Mouse (Mus musculus) intestine, embryonic 15.5 days (tissue): ENCODE results near the gene Aurkb. TPM values are rescaled to one million over a fixed set of nuclear protein-coding genes. Genes with fewer than 3 reads are reported as not detected.
"Not testable (repeated sequence)": the region's sequence is repeated elsewhere in the genome, so short reads cannot be mapped to it uniquely, and the experiment has no call there.

ENCODE experiments used
- ATAC-seq: fragments of 200-750 bp; cut with Nextera tagmentation; 2 replicates; pipeline ENCODE4 v1.8.0; 2017; ENCODE audit warnings: moderate TSS enrichment, moderate library complexity
- H3K27ac ChIP-seq: fragments of 300-500 bp; sonication (generic); 2 replicates; pipeline ENCODE4 v1.5.1; 2015; ENCODE audit warnings: mild to moderate bottlenecking, inconsistent platforms
- H3K27me3 ChIP-seq: fragments of 300-500 bp; sonication (generic); replicated peaks from 2 replicates; pipeline ENCODE4 v1.6.1; 2015; ENCODE audit warnings: inconsistent platforms
- H3K36me3 ChIP-seq: fragments of 300-500 bp; sonication (generic); 2 replicates; pipeline ENCODE4 v1.6.1; 2015; ENCODE audit warnings: inconsistent platforms
- H3K4me1 ChIP-seq: fragments of 300-500 bp; sonication (generic); replicated peaks from 2 replicates; pipeline ENCODE4 v1.6.1; 2015; ENCODE audit warnings: inconsistent platforms
- H3K4me2 ChIP-seq: fragments of 300-500 bp; sonication (generic); replicated peaks from 2 replicates; pipeline ENCODE4 v1.6.1; 2015; ENCODE audit warnings: mild to moderate bottlenecking, inconsistent platforms
- H3K4me3 ChIP-seq: fragments of 300-500 bp; sonication (generic); replicated peaks from 2 replicates; pipeline ENCODE4 v1.5.1; 2015; ENCODE audit warnings: inconsistent platforms
- H3K9ac ChIP-seq: fragments of 300-500 bp; sonication (generic); 2 replicates; pipeline ENCODE4 v1.6.1; 2015; ENCODE audit warnings: inconsistent platforms
- H3K9me3 ChIP-seq: fragments of 300-500 bp; sonication (generic); 2 replicates; pipeline ENCODE4 v1.6.1; 2016; ENCODE audit warnings: inconsistent platforms
- WGBS: fragments of 180-500 bp; shearing (Covaris S2); methylation state at CpG from one replicate; pipeline ENCODE4 v1.1.7; 2015; 5-methylcytosine and 5-hydroxymethylcytosine counted together
- polyA plus RNA-seq: library from polyadenylated mRNA; unstranded; fragments of >200 nt; fragmentation: Nextera tagmentation; extraction: Ambion mirVana; gene quantifications from 2 replicates; pipeline ENCODE4 v1.2.1, GENCODE M21; 2015

Aurkb gene
- polyA plus RNA-seq, 1 experiment from 2014 or later = 133 TPM

- 84% methylated on average over 12 of the region's 12 CpGs for WGBS
- ATAC-seq = no peak
- H3K4me3 ChIP-seq = peak overlapping the region; percentile 99
- peak overlapping the region; percentile 85 for H3K4me2 ChIP-seq
- peaks cover 32% of the 10 kb centered on the region for H3K4me1 ChIP-seq
- H3K27me3 ChIP-seq = no peaks in the 10 kb centered on the region
- 0 out of 2 replicates have a peak overlapping the region, but pooled peaks have one; percentile 6 for H3K27ac ChIP-seq
- H3K9me3 ChIP-seq = no peaks in the 10 kb centered on the region
- H3K36me3 ChIP-seq = peaks cover 3% of the 10 kb centered on the region; the same call in 1 of the 2 replicates
- peak overlapping the region; percentile 100 for H3K9ac ChIP-seq
Measured at GRCm38 (mm10) chr11:69089616-69090290, 44.3 kb downstream of the Aurkb start.

GRCm38 (mm10) chr11:69090367-69090766, 44.9 kb downstream of the Aurkb start:
- WGBS = 49% methylated on average over 6 of the region's 6 CpGs
- Histone ChIP-seq H3K4me3 (no peak overlapping the region), H3K27ac (0 out of 2 replicates have a peak overlapping the region, but pooled peaks have one; percentile 6)

GRCm38 (mm10) chr11:69091566-69092385, 46.3 kb downstream of the Aurkb start:
- no peak overlapping the region for H3K4me3 ChIP-seq
- no peak overlapping the region for H3K27ac ChIP-seq
- H3K36me3 ChIP-seq = peaks cover 3% of the 10 kb centered on the region; the same call in 1 of the 2 replicates
- no peaks in the 10 kb centered on the region for H3K9me3 ChIP-seq
- 64% methylated on average over 7 of the region's 7 CpGs for WGBS
- peak overlapping the region; percentile 8; the same call in 1 of the 2 replicates for H3K9ac ChIP-seq
- no peak overlapping the region for H3K4me2 ChIP-seq
- no peaks in the 10 kb centered on the region for H3K27me3 ChIP-seq
- H3K4me1 ChIP-seq = peaks cover 38% of the 10 kb centered on the region
- no peak for ATAC-seq

More at GRCm38 (mm10) chr11:69090367-69090766, 44.9 kb downstream of the Aurkb start:
- no peaks in the 10 kb centered on the region for H3K27me3 ChIP-seq
- no peak overlapping the region for H3K9ac ChIP-seq
- ATAC-seq = no peak
- peaks cover 32% of the 10 kb centered on the region for H3K4me1 ChIP-seq
- peak overlapping the region; percentile 85; the same call in 1 of the 2 replicates for H3K4me2 ChIP-seq
- no peaks in the 10 kb centered on the region for H3K9me3 ChIP-seq
- H3K36me3 ChIP-seq = peaks cover 3% of the 10 kb centered on the region; the same call in 1 of the 2 replicates

- Histone ChIP-seq H3K4me3 (no peak overlapping the region), H3K9me3 (no peaks in the 10 kb centered on the region), H3K27ac (no peak overlapping the region), H3K36me3 (peaks cover 3% of the 10 kb centered on the region; the same call in 1 of the 2 replicates), H3K4me2 (no peak overlapping the region), H3K4me1 (peaks cover 40% of the 10 kb centered on the region), H3K9ac (no peak overlapping the region), H3K27me3 (no peaks in the 10 kb centered on the region)
- WGBS = 1% methylated on average over 3 of the region's 3 CpGs
- ATAC-seq = no peak
Measured at GRCm38 (mm10) chr11:69092386-69092751, 46.9 kb downstream of the Aurkb start.

- peaks cover 3% of the 10 kb centered on the region; the same call in 1 of the 2 replicates for H3K36me3 ChIP-seq
- no peaks in the 10 kb centered on the region for H3K9me3 ChIP-seq
- H3K4me1 ChIP-seq = peaks cover 44% of the 10 kb centered on the region
- H3K27me3 ChIP-seq = no peaks in the 10 kb centered on the region
- ATAC-seq = no peak
- H3K4me2 ChIP-seq = no peak overlapping the region
- H3K27ac ChIP-seq = no peak overlapping the region
- H3K4me3 ChIP-seq = no peak overlapping the region
- H3K9ac ChIP-seq = no peak overlapping the region
- 85% methylated on average over 4 of the region's 4 CpGs for WGBS
Measured at GRCm38 (mm10) chr11:69092871-69093270, 47.4 kb downstream of the Aurkb start.

- not testable (repeated sequence) for ATAC-seq, H3K9ac ChIP-seq, H3K36me3 ChIP-seq, H3K27me3 ChIP-seq, H3K9me3 ChIP-seq, H3K4me3 ChIP-seq, H3K27ac ChIP-seq
- Histone ChIP-seq H3K4me1 (peaks cover 51% of the 10 kb centered on the region), H3K4me2 (peak overlapping the region; percentile 86; the same call in 1 of the 2 replicates)
- 87% methylated on average over 7 of the region's 7 CpGs for WGBS
Measured at GRCm38 (mm10) chr11:69093856-69094255, 48.4 kb downstream of the Aurkb start.

- Histone ChIP-seq H3K27me3 (no peaks in the 10 kb centered on the region), H3K4me2 (peak within 1 kb of the TSS; percentile 86), H3K4me1 (peaks cover 53% of the 10 kb centered on the region), H3K36me3 (peaks cover 3% of the 10 kb centered on the region; the same call in 1 of the 2 replicates), H3K27ac (peak within 1 kb of the TSS; percentile 93), H3K4me3 (peak within 1 kb of the TSS; percentile 58), H3K9me3 (no peaks in the 10 kb centered on the region), H3K9ac (peak within 1 kb of the TSS; percentile 69)
- peak; percentile 90 for ATAC-seq
- WGBS = under 1% methylated on average over 37 of the region's 37 CpGs
Measured at GRCm38 (mm10) chr11:69094697-69095429, 49.4 kb downstream of the Aurkb start, which contains the start of gene Per1. Gene Per1, plus strand, starts transcription at chr11:69095217.

- H3K4me3 ChIP-seq = peak overlapping the region; percentile 58
- H3K27ac ChIP-seq = peak overlapping the region; percentile 93
- H3K4me2 ChIP-seq = peak overlapping the region; percentile 86
- WGBS = 2% methylated on average over 27 of the region's 27 CpGs
- H3K36me3 ChIP-seq = peaks cover 5% of the 10 kb centered on the region; the same call in 1 of the 2 replicates
- H3K9ac ChIP-seq = peak overlapping the region; percentile 69
- no peak for ATAC-seq
- no peaks in the 10 kb centered on the region for H3K9me3 ChIP-seq
- no peaks in the 10 kb centered on the region for H3K27me3 ChIP-seq
- H3K4me1 ChIP-seq = peaks cover 54% of the 10 kb centered on the region
Measured at GRCm38 (mm10) chr11:69095511-69096231, 50.2 kb downstream of the Aurkb start.

GRCm38 (mm10) chr11:69096360-69096986, 51.0 kb downstream of the Aurkb start:
- H3K27ac ChIP-seq = peak overlapping the region; percentile 93
- no peaks in the 10 kb centered on the region for H3K9me3 ChIP-seq
- H3K4me2 ChIP-seq = peak overlapping the region; percentile 86
- peak overlapping the region; percentile 58 for H3K4me3 ChIP-seq
- peaks cover 51% of the 10 kb centered on the region for H3K4me1 ChIP-seq
- 12% methylated on average over 9 of the region's 9 CpGs for WGBS
- peak overlapping the region; percentile 69 for H3K9ac ChIP-seq
- no peaks in the 10 kb centered on the region for H3K27me3 ChIP-seq
- peaks cover 12% of the 10 kb centered on the region for H3K36me3 ChIP-seq
- peak; percentile 7; the same call in 1 of the 2 replicates for ATAC-seq

- Histone ChIP-seq H3K9ac (peak overlapping the region; percentile 46), H3K9me3 (no peaks in the 10 kb centered on the region), H3K27ac (peak overlapping the region; percentile 93), H3K4me2 (peak overlapping the region; percentile 86), H3K4me1 (peaks cover 48% of the 10 kb centered on the region), H3K4me3 (peak overlapping the region; percentile 58), H3K27me3 (no peaks in the 10 kb centered on the region), H3K36me3 (peaks cover 19% of the 10 kb centered on the region)
- WGBS = 2% methylated on average over 29 of the region's 29 CpGs
- peak; percentile 52 for ATAC-seq
Measured at GRCm38 (mm10) chr11:69096987-69097900, 51.8 kb downstream of the Aurkb start.
